Mouse (Mus musculus) liver, embryonic 13.5 days (tissue): ENCODE results near the gene Ccer1. TPM values are rescaled to one million over a fixed set of nuclear protein-coding genes. Genes with fewer than 3 reads are reported as not detected.
"Not testable (repeated sequence)": the region's sequence is repeated elsewhere in the genome, so short reads cannot be mapped to it uniquely, and the experiment has no call there.

Experiments used
- ATAC-seq: fragments of 200-750 bp; cut with Nextera tagmentation; 2 replicates; pipeline ENCODE4 v1.8.0; 2017; ENCODE audit warnings: low read depth, mild to moderate bottlenecking, moderate number of reproducible peaks, moderate library complexity
- DNase-seq: peaks from one replicate; pipeline ENCODE4 v3.0.0; 2022
- H3K27ac ChIP-seq: fragments of 300-500 bp; sonication (generic); 2 replicates; pipeline ENCODE4 v1.5.1; 2015; ENCODE audit warnings: moderate library complexity, mild to moderate bottlenecking, inconsistent platforms
- H3K27me3 ChIP-seq: fragments of 300-500 bp; sonication (generic); 2 replicates; pipeline ENCODE4 v1.6.1; 2015; ENCODE audit warnings: mild to moderate bottlenecking, inconsistent platforms
- H3K36me3 ChIP-seq: fragments of 300-500 bp; sonication (generic); 2 replicates; pipeline ENCODE4 v1.6.1; 2015; ENCODE audit warnings: mild to moderate bottlenecking, inconsistent platforms
- H3K4me1 ChIP-seq: fragments of 300-500 bp; sonication (generic); replicated peaks from 2 replicates; pipeline ENCODE4 v1.6.1; 2015; ENCODE audit warnings: inconsistent platforms
- H3K4me2 ChIP-seq: fragments of 300-500 bp; sonication (generic); 2 replicates; pipeline ENCODE4 v1.6.1; 2015; ENCODE audit warnings: inconsistent platforms, mild to moderate bottlenecking, moderate library complexity
- H3K4me3 ChIP-seq: fragments of 300-500 bp; sonication (generic); replicated peaks from 2 replicates; pipeline ENCODE4 v1.5.1; 2015; ENCODE audit warnings: mild to moderate bottlenecking, inconsistent platforms
- H3K9ac ChIP-seq: fragments of 300-500 bp; sonication (generic); 2 replicates; pipeline ENCODE4 v1.6.1; 2015; ENCODE audit warnings: mild to moderate bottlenecking, inconsistent platforms
- H3K9me3 ChIP-seq: fragments of 300-500 bp; sonication (generic); replicated peaks from 2 replicates; pipeline ENCODE4 v1.6.1; 2016; ENCODE audit warnings: inconsistent platforms
- WGBS: fragments of 180-500 bp; shearing (Covaris S2); methylation state at CpG from one replicate; pipeline ENCODE4 v1.1.7; 2015; ENCODE audit not compliant: insufficient replicate concordance; 5-methylcytosine and 5-hydroxymethylcytosine counted together
- polyA plus RNA-seq: library from polyadenylated mRNA; unstranded; fragments of >200 nt; fragmentation: Nextera tagmentation; extraction: Ambion mirVana; gene quantifications from 2 replicates; pipeline ENCODE4 v1.2.1, GENCODE M21; 2015

Gene Ccer1
- polyA plus RNA-seq, 1 experiment from 2014 or later: not detected

GRCm38 (mm10) chr10:97704562-97704961 is 11.7 kb downstream of the Ccer1 start:
- no peak for DNase-seq

GRCm38 (mm10) chr10:97712687-97713086 is 19.8 kb downstream of the Ccer1 start:
- no peak overlapping the region for H3K27ac ChIP-seq
- no peaks in the 10 kb centered on the region for H3K4me1 ChIP-seq
- no peaks in the 10 kb centered on the region for H3K9me3 ChIP-seq
- no peak overlapping the region for H3K4me3 ChIP-seq
- DNase-seq (no peak), ATAC-seq (no peak)
- 3% methylated on average over 5 of the region's 5 CpGs for WGBS
- no peaks in the 10 kb centered on the region for H3K36me3 ChIP-seq
- no peak overlapping the region for H3K4me2 ChIP-seq
- H3K27me3 ChIP-seq: no peaks in the 10 kb centered on the region
- no peak overlapping the region for H3K9ac ChIP-seq

More at GRCm38 (mm10) chr10:97704562-97704961, 11.7 kb downstream of the Ccer1 start:
- H3K36me3 ChIP-seq: no peaks in the 10 kb centered on the region
- no peak overlapping the region for H3K4me2 ChIP-seq
- no peak overlapping the region for H3K9ac ChIP-seq
- H3K4me1 ChIP-seq: no peaks in the 10 kb centered on the region
- H3K4me3 ChIP-seq: no peak overlapping the region
- WGBS: 34% methylated on average over 1 of the region's 1 CpGs
- no peaks in the 10 kb centered on the region for H3K9me3 ChIP-seq
- no peak for ATAC-seq
- no peaks in the 10 kb centered on the region for H3K27me3 ChIP-seq
- no peak overlapping the region for H3K27ac ChIP-seq

GRCm38 (mm10) chr10:97714584-97714983 is 21.7 kb downstream of the Ccer1 start:
- no peak for DNase-seq
- ATAC-seq: no peak

DNA sequence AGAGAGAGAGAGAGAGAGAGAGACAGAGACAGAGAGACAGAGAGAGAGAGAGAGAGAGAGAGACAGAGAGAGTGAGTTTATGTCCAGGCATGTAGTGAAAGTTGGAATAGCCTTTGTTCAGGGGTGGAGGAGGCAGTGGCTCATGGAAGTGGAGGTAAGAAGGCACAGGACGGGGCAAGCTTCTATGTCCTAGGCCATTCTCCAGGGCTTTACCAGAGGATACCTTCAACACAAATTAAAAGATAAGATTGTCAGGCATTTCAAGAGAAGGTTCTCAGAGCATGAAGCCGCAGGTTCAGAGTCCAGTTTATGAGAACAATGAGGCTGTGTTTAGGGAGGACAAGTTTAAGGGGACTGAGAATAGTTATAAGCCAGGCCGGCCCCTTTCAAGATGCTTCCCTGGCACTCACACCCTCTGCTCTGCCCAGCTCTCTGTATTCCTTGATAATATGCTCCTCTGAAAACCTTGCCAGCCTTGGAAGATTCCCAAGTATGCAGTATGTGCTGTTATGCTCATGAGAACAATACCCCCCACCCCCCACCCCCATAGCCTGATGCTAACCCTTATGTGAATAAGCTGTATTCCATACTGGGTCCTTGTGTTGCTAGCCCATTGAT is 22.5 kb downstream of the Ccer1 start:
- 69% methylated on average over 3 of the region's 3 CpGs for WGBS
- Histone ChIP-seq H3K4me1 (no peaks in the 10 kb centered on the region), H3K4me3 (no peak overlapping the region), H3K4me2 (no peak overlapping the region), H3K27me3 (no peaks in the 10 kb centered on the region), H3K36me3 (no peaks in the 10 kb centered on the region), H3K27ac (no peak overlapping the region), H3K9ac (no peak overlapping the region), H3K9me3 (no peaks in the 10 kb centered on the region)
- DNase-seq: no peak
- no peak for ATAC-seq

More at GRCm38 (mm10) chr10:97714584-97714983, 21.7 kb downstream of the Ccer1 start:
- Histone ChIP-seq H3K27me3 (no peaks in the 10 kb centered on the region), H3K4me2 (no peak overlapping the region), H3K9me3 (no peaks in the 10 kb centered on the region), H3K9ac (no peak overlapping the region), H3K36me3 (no peaks in the 10 kb centered on the region), H3K27ac (no peak overlapping the region), H3K4me1 (no peaks in the 10 kb centered on the region), H3K4me3 (no peak overlapping the region)
- WGBS: 62% methylated on average over 4 of the region's 4 CpGs

DNA sequence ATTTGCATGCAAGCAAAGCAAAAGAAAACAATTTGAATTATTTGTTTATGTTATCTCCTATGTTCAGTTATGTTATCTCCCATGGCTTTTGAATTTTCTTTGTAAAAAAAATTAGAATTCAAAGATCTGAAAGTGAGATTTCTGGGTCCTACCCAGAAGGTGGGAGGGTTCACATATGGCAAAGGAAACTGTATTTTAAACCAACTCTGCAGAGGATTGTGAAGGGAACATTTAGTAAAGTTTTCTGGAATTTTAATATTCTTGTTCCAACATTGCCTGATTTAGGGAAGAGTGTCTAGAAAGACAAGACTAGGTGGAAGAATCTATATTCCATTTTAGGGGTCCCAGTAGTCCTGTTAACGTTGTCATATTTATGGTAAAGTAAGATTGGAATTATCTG is 24.4 kb downstream of the Ccer1 start:
- Histone ChIP-seq H3K9me3 (no peaks in the 10 kb centered on the region), H3K4me3 (no peak overlapping the region), H3K4me2 (no peak overlapping the region), H3K27ac (no peak overlapping the region), H3K4me1 (no peaks in the 10 kb centered on the region), H3K27me3 (no peaks in the 10 kb centered on the region), H3K36me3 (no peaks in the 10 kb centered on the region), H3K9ac (no peak overlapping the region)
- no peak for ATAC-seq
- no peak for DNase-seq
- 53% methylated on average over 1 of the region's 1 CpGs for WGBS

- ATAC-seq: no peak
Observed at GRCm38 (mm10) chr10:97718021-97718420, 25.2 kb downstream of the Ccer1 start.

DNA sequence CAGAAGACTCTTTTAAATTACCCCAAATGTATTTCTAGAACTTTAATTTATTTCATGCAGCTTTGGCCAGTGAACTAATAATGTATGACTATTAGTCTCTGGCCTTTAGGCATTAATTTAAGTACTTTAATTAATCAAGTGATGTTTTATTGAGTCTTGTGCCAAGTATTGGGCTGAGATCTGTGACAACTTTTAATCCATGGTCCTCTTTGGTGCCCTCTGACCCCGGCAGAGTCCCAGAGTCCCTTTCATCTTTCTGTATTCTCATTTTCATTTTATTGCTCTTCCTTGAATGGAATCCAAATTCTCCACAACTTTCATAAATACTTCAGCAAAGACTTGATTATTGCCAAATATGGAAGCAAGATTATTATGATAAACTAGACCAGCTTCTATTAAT is 27.8 kb downstream of the Ccer1 start:
- ATAC-seq: no peak
- no peaks in the 10 kb centered on the region for H3K36me3 ChIP-seq
- H3K4me2 ChIP-seq: no peak overlapping the region
- 72% methylated on average over 1 of the region's 1 CpGs for WGBS
- no peak overlapping the region for H3K9ac ChIP-seq
- no peak overlapping the region for H3K27ac ChIP-seq
- no peak overlapping the region for H3K4me3 ChIP-seq
- H3K27me3 ChIP-seq: no peaks in the 10 kb centered on the region
- no peaks in the 10 kb centered on the region for H3K9me3 ChIP-seq
- no peak for DNase-seq
- H3K4me1 ChIP-seq: no peaks in the 10 kb centered on the region

More at GRCm38 (mm10) chr10:97718021-97718420, 25.2 kb downstream of the Ccer1 start:
- Histone ChIP-seq H3K4me1 (no peaks in the 10 kb centered on the region), H3K36me3 (no peaks in the 10 kb centered on the region), H3K4me2 (no peak overlapping the region), H3K9ac (no peak overlapping the region), H3K4me3 (no peak overlapping the region), H3K9me3 (no peaks in the 10 kb centered on the region), H3K27me3 (no peaks in the 10 kb centered on the region), H3K27ac (no peak overlapping the region)
- no peak for DNase-seq
- WGBS: 46% methylated on average over 2 of the region's 2 CpGs

DNA sequence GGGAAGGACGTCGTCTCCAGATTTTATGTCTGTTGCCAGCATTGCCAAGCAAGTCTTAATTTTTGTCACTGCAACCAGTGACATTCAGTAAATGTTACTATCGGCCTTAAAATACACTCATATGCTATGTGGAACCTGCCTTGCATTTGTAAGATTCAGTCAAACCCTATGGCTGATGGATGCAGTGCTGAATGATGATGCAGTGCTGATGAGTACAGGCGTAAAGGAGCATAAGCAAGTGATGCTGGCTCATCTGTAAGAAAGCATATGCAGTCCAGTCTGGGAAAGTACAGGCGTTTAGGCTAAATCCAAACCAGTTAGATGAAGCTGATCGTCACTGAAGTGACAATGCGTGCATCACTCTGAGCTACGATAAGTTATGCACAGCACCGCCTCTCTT is 29.9 kb downstream of the Ccer1 start:
- no peak for ATAC-seq
- H3K27me3 ChIP-seq: no peaks in the 10 kb centered on the region
- no peak overlapping the region for H3K27ac ChIP-seq
- H3K9me3 ChIP-seq: no peaks in the 10 kb centered on the region
- no peak overlapping the region for H3K4me2 ChIP-seq
- WGBS: 80% methylated on average over 9 of the region's 9 CpGs
- H3K4me1 ChIP-seq: no peaks in the 10 kb centered on the region
- H3K9ac ChIP-seq: no peak overlapping the region
- DNase-seq: no peak
- no peaks in the 10 kb centered on the region for H3K36me3 ChIP-seq
- H3K4me3 ChIP-seq: no peak overlapping the region

DNA sequence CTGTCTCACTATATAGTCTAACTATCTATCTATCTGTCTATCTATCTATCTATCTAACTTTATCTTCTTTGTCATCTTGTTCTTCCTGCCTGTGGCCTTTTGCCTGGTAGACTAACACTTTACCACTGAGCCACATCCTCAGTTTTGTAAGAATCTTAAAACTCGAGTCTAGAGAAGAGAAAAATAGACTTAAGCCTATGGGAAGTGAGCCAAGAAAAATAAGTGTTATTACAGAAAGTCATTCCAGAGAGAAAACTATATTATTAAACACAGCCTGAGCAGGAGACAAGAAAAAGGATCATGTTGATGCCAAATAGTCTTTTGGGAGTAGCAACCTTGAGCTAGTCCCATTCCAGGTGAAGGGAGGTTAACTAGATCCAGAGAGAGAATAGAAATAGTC is 33.1 kb downstream of the Ccer1 start:
- 11% methylated on average over 1 of the region's 1 CpGs for WGBS
- no peaks in the 10 kb centered on the region for H3K27me3 ChIP-seq
- H3K27ac ChIP-seq: no peak overlapping the region
- no peaks in the 10 kb centered on the region for H3K36me3 ChIP-seq
- no peaks in the 10 kb centered on the region for H3K4me1 ChIP-seq
- no peak overlapping the region for H3K4me2 ChIP-seq
- H3K9me3 ChIP-seq: no peaks in the 10 kb centered on the region
- ATAC-seq: no peak
- DNase-seq: no peak
- no peak overlapping the region for H3K4me3 ChIP-seq
- H3K9ac ChIP-seq: no peak overlapping the region

DNA sequence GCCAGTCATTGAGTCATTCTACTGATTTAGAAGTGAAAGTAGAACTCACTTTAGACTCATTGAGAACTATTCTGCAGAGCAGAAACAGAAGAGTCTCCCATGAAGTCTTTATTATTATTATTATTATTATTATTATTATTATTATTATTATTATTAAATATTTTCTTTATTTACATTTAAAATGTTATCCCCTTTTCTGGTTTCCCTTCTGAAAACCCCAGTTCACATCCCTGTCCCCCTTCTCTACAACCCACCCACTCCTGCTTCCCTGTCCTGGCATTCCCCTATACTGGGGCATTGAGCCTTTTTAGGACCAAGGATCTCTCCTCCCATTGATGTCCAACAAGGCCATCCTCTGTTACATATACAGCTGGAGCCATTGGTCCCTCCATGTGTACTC is 33.8 kb downstream of the Ccer1 start, which contains the start of gene C030005K15Rik:
Gene C030005K15Rik (minus strand): TSS at position 101 of the 400 bp plus-strand sequence.
- ATAC-seq, H3K36me3 ChIP-seq, H3K27me3 ChIP-seq, H3K9ac ChIP-seq, H3K4me3 ChIP-seq, H3K27ac ChIP-seq, H3K4me1 ChIP-seq, H3K4me2 ChIP-seq, H3K9me3 ChIP-seq, DNase-seq: not testable (repeated sequence)
